Mouse (Mus musculus): ENCODE data around the gene Olfr212. TPM values are rescaled to one million over a fixed set of nuclear protein-coding genes. Genes with fewer than 3 reads are reported as not detected.
"Not testable (repeated sequence)": the region's sequence is repeated elsewhere in the genome, so short reads cannot be mapped to it uniquely, and the experiment has no call there.

The Olfr212 gene
- total RNA-seq (2015) (0.07 and 0.20 TPM in 2 replicates), total RNA-seq (2017) (not detected in 2 replicates)

DNA sequence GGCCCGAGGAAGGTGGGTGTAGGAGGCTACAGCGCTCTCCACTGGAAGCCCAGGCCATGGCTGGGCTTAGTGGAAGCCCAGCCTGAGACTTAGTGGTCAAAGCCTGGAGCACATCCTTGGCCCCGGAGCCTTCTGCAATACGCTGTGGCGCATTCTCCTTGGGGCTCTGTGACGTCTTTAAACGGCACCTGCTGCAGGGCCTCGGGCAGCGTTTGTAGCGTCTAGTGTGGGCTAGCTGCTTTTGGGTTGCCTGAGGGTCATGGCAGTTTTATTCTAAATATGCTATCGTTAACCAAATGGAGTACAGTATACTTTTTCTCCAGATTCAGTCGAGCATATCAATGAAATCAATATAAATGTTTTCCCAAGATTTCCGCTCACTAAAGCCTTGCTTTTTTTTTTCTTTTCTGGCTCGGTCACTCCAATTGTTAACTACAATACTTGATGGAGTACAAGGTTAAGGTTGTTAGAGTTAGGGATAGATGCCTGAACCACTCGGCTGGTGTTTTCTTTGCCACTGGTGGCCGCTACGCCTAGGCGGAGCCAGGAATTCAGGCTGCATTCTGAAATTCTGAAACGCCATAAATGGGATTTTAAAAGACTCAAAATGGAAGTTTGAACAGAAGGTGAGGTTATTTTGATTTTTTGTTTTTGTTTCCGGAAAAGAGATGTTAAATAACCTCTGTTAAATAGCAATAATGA lies at the start of gene Olfr212:
Gene Olfr212 (plus strand): TSS at position 215 of the 702 bp plus-strand sequence.
- peak; percentile 64; the same call in 1 of the 2 replicates for ATAC-seq (replicated peaks; ENCODE audit: poor library complexity)

DNA sequence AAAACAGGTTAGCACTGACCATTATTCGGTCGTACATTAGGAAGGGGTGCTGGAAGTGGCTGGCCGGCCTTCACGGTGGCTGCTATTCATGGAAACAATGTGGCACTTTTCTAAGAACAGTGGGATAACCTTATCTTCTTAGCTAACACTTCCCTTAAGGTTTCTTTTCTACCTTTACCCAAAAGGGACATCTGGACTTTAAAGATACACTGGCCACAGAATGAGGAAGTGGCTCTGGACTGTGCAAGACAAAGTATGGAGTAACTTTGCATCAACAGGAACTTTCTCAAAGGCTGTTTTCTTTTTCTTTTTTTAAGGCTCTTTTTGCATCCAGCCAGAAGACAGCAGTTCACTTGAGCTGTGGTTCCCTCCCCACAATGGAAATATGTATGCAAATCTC lies 47.6 kb upstream of the Olfr212 start:
- ATAC-seq (replicated peaks; ENCODE audit: poor library complexity), result peak; percentile 27

DNA sequence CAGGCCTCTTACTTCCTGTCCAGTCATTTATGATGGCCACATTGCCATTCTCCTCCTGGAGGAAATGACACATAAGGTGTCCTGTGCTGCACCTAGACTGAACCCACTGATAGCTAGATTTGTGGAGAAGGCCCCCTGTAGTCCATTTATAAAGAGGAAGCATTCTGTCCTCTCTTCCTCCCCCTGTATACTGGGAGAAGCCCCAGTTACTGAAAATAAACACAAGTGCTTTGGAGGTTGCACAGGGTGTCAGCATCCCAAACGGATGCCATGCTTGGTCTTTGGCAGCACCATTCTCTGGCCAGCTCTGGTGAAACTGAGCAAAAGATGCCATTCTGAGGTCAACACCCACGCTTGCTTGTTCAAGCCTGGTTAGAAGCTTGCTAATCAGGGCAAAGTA lies 47.1 kb upstream of the Olfr212 start:
- 0 out of 2 replicates have a peak, but pooled peaks have one; percentile 5 for ATAC-seq (replicated peaks; ENCODE audit: poor library complexity)

DNA sequence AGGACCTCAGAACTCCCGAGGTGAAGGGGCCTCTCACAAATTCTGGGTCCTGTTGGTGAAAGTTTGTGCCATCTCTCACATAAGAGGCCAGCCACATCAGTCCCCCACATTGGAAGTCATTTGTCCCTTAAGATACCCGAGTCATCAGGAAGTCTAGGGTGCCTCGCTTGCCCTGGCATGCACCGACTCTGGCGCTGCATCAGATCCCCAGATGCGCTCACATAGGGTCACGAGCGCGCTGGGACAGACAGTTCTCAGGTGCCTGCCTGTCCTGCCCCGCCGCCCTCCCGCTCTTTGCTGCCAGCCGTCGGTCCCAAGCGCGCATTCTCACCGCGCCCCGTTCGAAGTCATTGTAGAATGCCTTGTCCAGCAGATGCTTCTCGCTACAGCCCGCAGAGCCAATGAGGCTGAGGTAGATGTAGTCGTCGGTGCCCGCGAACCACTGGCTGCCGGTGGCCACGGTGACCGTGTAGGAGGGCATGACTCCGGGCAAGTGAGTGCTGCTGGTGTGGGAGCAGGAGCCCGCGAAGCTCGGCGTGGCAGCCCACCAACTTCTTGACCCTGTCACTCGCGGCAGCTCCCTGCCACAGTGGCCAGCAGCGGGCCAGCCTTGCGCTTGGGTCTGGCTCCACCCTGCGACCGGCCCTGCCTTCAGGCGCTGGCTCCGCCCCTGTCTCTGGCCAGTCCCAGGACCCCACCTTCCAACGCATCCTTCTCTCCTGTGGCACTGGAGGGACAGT lies 45.6 kb upstream of the Olfr212 start, which contains the start of gene Alox5:
Gene Alox5 (minus strand): TSS at position 635 of the 740 bp plus-strand sequence.
- ATAC-seq (replicated peaks; ENCODE audit: poor library complexity), result peak; percentile 33

DNA sequence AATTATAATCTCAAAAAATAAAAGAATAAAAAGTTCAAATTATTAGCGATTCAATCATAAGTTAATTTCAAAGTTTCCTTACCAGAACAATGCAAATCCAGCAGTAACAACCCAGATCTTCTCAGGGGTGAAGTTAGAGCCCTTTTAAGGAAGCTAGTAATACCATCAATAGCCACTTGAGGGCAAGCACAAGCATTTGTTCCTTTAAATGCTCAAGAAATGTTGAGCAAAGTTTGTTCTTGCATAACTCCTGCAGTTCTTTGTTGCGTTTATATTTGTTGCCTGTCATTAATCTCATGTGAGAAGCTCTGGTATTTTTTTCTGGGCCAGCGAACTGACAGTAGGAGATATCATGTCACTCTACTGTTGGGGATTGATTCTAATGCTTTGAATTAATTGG lies 38.2 kb upstream of the Olfr212 start:
- ATAC-seq (replicated peaks; ENCODE audit: poor library complexity), result peak; percentile 94

DNA sequence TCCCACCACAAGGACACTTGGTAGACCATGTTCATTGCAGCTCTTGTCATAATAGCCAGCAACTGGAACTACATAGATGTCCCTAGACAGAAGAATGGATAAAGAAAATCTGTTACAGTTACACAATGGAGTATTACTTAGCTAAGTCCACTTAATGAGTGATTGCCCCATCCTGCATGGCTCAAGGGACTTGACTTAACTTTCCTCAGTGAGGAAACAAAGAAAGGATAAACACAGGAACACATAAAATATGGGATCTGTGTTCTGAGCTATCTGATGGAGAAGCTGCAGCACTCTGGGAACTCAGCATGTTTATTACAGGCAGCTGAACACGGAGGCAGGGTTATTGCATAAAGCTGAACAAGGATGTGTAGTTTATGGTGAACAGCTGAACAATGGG lies 21.2 kb upstream of the Olfr212 start:
- ATAC-seq (replicated peaks; ENCODE audit: poor library complexity), result no peak

DNA sequence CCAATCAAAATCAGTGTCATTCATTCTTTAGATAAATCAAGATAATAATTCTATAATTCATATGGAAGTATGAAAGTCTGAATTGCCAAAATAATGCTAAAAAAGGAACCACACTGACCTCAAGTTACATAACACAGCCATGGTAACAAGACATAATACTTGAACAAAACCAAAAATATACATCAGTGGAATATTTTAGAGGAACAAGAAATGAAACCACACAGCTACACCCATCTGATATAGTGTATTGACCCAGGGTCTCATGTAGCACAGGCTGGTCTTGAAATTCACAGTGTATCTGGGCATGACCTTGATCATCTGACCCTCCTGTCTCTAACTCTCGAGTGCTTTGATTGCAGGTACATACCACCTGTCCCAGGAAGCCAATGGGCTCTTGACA lies 19.5 kb upstream of the Olfr212 start:
- ATAC-seq (replicated peaks; ENCODE audit: poor library complexity), result peak; percentile 98

DNA sequence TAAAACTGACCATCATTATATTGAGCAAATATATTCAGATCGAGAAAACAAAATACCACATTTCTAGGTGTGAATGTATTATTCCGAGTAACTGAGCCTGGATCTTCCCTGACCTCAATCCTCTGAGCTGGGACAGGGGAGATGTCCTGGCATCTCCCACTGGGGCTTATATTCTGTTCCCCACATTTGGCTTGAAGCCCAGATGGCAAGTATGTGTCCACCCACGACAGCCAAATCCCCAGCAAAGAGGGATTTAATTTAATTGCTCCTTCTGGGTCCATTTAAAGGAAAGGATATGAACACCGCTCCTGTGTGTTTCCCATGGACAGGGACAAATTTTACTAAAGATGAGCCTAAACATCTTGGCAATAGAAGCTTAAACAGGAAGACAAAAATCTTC lies 17.5 kb upstream of the Olfr212 start, which contains the start of gene Olfr211:
Gene Olfr211 (plus strand): TSS at position 301 of the 400 bp plus-strand sequence.
- no peak for ATAC-seq (replicated peaks; ENCODE audit: poor library complexity)

DNA sequence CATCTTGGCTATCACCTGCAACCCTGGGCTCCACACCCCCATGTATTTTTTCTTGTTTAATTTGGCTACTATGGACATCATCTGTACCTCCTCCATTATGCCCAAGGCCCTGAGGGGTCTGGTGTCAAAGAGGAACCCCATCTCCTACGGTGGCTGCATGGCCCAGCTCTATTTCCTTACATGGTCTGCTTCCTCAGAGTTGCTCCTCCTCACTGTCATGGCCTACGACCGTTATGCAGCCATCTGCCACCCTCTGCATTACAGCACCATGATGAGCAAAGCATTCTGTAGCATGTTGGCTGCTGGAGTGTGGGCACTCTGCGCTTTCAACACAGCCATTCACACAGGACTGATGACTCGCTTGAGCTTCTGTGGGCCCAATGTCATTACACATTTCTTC lies 12.6 kb upstream of the Olfr212 start:
- ATAC-seq (replicated peaks; ENCODE audit: poor library complexity), result no peak

DNA sequence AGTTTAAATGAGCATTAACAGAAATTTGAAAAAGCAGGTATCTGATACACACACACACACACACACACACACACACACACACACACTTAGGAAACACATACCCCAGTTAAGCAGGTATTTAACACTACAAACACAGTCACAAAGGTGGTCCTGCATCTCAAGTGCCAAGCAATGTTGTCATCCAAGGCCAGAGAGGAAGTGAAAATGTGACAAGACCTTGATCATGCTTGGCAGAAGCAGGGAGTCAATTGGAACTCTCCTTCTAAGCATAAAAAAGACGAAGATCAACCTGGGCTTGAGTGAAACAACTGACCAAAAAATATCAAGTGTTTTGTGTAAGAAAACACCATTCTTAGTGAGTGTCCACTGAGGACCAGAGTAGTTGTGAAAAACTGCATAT lies 10.4 kb upstream of the Olfr212 start:
- no peak for ATAC-seq (replicated peaks; ENCODE audit: poor library complexity)

DNA sequence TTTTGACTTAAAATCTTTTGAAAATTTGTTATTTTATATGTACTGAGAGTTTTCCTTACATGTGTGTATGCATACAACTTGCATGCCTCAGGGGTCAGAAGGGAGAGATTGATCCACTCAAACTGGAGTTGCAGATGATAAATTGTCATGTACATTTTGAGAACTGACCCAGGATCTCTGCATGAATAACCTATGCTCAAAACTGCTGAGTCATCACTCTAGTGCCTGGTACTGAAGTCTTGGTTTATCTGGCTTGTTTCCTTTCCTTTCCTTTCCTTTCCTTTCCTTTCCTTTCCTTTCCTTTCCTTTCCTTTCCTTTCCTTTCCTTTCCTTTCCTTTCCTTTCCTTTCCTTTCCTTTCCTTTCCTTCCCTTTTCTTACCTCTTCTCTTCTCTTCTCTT lies 8.5 kb downstream of the Olfr212 start:
- no peak for ATAC-seq (replicated peaks; ENCODE audit: poor library complexity)

DNA sequence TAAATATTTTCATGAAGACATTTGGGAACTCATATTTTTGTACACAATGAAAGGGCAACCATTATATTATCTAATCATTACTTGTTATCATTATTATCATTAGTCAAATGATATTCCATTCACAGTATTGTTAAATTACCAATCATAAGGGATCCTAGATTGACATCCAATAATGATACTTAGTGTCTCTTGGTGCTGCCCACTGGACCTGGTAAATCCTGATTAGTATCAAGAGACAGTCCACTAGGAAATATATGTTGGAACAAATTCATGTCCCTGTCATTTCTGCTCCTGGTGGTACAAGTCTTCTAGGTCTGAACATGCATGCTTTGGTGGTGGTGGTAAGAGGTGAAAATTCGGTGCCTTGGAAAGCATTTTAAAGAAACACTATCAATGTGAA lies 31.8 kb downstream of the Olfr212 start, which contains the start of gene Olfr213:
Gene Olfr213 (plus strand): TSS at position 301 of the 400 bp plus-strand sequence.
- no peak for ATAC-seq (replicated peaks; ENCODE audit: poor library complexity)

DNA sequence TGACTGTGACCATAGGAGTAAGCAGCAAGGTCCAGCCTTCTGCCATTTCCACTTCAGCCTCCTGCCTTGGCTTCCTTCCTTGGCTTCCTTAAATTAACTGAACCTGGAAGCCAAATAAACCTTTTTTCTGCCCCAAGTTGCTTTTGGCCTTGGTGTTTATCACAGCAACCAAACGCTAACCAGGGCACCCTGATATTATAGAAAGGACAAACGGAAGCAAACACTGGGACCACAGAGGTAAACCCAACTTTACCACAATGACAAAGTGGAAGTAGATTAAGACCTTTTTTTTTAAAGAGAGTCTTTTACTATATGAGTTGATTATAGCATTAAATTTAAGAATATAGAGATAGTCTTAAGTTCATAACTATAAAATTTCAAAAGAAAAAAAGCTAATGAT lies 36.2 kb downstream of the Olfr212 start:
- peak; percentile 66 for ATAC-seq (replicated peaks; ENCODE audit: poor library complexity)

DNA sequence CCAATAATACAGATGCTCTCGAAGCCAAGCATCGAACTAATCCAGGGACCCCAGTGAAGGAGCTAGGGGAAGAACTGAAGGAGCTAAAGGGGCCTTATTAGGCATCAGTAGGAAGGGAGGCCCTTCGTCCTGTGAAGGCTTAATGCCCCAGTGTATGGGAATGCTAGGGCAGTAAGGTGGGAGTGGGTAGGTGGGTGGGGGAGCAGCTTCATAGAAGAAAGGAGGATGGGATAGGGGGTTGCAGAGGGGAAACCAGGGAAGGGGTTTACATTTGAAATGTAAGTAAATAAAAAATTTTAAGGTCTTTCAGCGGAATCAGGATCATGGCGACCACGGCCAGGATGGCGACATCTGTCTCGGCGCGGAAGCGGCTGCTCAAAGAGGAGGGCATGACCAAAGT lies 44.5 kb downstream of the Olfr212 start, which contains the start of gene Gm5580:
Gene Gm5580 (plus strand): TSS at position 301 of the 400 bp plus-strand sequence.
- not testable (repeated sequence) for ATAC-seq (replicated peaks; ENCODE audit: poor library complexity)

DNA sequence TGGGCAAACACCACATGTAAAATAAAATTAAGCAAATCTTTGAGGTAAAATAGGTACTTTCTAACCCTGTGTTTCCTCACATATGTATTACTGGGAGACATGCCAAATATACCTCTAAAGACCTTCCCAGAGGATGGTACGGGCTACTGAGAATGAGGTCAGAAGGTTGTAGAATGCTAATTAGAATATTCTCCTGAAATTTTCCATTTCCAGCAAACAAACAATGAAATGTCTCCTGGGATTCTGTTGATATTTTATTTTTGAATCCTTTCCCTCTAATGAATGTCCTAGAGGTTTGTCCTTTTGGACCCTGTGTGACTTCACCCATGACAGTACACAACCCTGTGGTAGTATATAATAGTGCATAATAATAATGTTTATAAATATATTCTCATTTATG lies 47.6 kb downstream of the Olfr212 start, which contains the start of gene Olfr214:
Gene Olfr214 (plus strand): TSS at position 301 of the 400 bp plus-strand sequence.
- ATAC-seq (replicated peaks; ENCODE audit: poor library complexity), result no peak

DNA sequence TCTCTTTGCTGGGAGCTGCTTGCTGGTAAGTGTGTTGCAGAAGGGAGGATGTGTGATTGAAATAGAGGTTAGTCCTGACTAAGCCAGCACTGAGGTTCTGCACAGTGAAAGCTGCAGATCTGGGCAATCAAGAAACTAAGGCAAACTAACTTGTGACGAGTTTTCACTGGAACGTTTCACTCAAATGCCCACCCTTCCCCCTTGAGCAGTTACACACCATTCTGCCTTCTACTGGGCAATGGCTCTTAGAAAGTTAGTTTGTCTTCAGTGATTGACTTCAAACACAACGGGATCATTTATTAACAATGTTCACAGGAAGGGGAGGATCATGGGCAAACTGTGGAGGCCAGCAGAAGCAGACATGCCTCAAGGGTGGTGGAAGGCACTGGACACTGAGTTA lies 48.6 kb downstream of the Olfr212 start:
- ATAC-seq (replicated peaks; ENCODE audit: poor library complexity), result no peak

Other genes starting within 250 kb of the Olfr212 start
- 31.0 and 32.1 TPM in 2 replicates for gene Zfand4, start 242.3 kb upstream of the Olfr212 start, total RNA-seq (2015)
- gene Zfand4, start 242.3 kb upstream of the Olfr212 start, total RNA-seq (2017), result 25.1 and 29.3 TPM in 2 replicates
- 11.1 and 15.6 TPM in 2 replicates for gene March8, start 168.5 kb upstream of the Olfr212 start, total RNA-seq (2015)
- gene March8, start 168.5 kb upstream of the Olfr212 start, total RNA-seq (2017), result 18.1 and 29.2 TPM in 2 replicates
- 8.1 and 9.5 TPM in 2 replicates for gene Alox5, start 45.3 kb upstream of the Olfr212 start, total RNA-seq (2015)
- 5.9 and 12.3 TPM in 2 replicates for gene Alox5, start 45.3 kb upstream of the Olfr212 start, total RNA-seq (2017)
- not detected in 2 replicates for gene Olfr211, start 17.4 kb upstream of the Olfr212 start, total RNA-seq (2015)
- not detected in 2 replicates for gene Olfr211, start 17.4 kb upstream of the Olfr212 start, total RNA-seq (2017)
- not detected in 2 replicates for gene Olfr213, start 31.9 kb downstream of the Olfr212 start, total RNA-seq (2015)
- not detected in 2 replicates for gene Olfr213, start 31.9 kb downstream of the Olfr212 start, total RNA-seq (2017)
- gene Gm5580, start 44.6 kb downstream of the Olfr212 start, total RNA-seq (2015), result 0.67 and 0.98 TPM in 2 replicates
- gene Gm5580, start 44.6 kb downstream of the Olfr212 start, total RNA-seq (2017), result 0.29 and 0.30 TPM in 2 replicates
- not detected in 2 replicates for gene Olfr214, start 47.7 kb downstream of the Olfr212 start, total RNA-seq (2015)
- not detected in 2 replicates for gene Olfr214, start 47.7 kb downstream of the Olfr212 start, total RNA-seq (2017)
- not detected in 2 replicates for gene Olfr215, start 77.7 kb downstream of the Olfr212 start, total RNA-seq (2015)
- gene Olfr215, start 77.7 kb downstream of the Olfr212 start, total RNA-seq (2017), result not detected in 2 replicates
- gene Zfp422, start 122.5 kb downstream of the Olfr212 start, total RNA-seq (2015), result 129 and 134 TPM in 2 replicates
- 58.4 and 63.3 TPM in 2 replicates for gene Zfp422, start 122.5 kb downstream of the Olfr212 start, total RNA-seq (2017)
- 0.44 TPM in 1 of 2 replicates, not detected in the other for gene Depp1, start 144.1 kb downstream of the Olfr212 start, total RNA-seq (2015)
- 0.08 TPM in 1 of 2 replicates, not detected in the other for gene Depp1, start 144.1 kb downstream of the Olfr212 start, total RNA-seq (2017)
- gene Rassf4, start 167.4 kb downstream of the Olfr212 start, total RNA-seq (2015), result 44.9 and 57.1 TPM in 2 replicates
- 35.8 and 40.9 TPM in 2 replicates for gene Rassf4, start 167.4 kb downstream of the Olfr212 start, total RNA-seq (2017)
- gene Tmem72, start 210.4 kb downstream of the Olfr212 start, total RNA-seq (2015), result 0.12 and 0.17 TPM in 2 replicates
- under 0.01 and 0.03 TPM in 2 replicates for gene Tmem72, start 210.4 kb downstream of the Olfr212 start, total RNA-seq (2017)